Mouse (Mus musculus) left cerebral cortex, adult 8-10 months (tissue): ENCODE results near the gene Rgs13. TPM values are rescaled to one million over a fixed set of nuclear protein-coding genes. Genes with fewer than 3 reads are reported as not detected.

Experiments used
- DNase-seq, 2 experiments: peaks; one replicate each; pipeline ENCODE4 v3.0.0; 2022; ENCODE audit warnings: low spot score in 2 of 2
- total RNA-seq, 4 experiments: library from RNA; stranded (reverse); gene quantifications; 2 replicates each; pipeline ENCODE4 v1.2.4; 2022

Gene Rgs13
- total RNA-seq = 1 to 10 TPM in 2 of 4 experiments, under 1 TPM in 2; 0.57 to 1.4 (median 0.93) TPM

DNA sequence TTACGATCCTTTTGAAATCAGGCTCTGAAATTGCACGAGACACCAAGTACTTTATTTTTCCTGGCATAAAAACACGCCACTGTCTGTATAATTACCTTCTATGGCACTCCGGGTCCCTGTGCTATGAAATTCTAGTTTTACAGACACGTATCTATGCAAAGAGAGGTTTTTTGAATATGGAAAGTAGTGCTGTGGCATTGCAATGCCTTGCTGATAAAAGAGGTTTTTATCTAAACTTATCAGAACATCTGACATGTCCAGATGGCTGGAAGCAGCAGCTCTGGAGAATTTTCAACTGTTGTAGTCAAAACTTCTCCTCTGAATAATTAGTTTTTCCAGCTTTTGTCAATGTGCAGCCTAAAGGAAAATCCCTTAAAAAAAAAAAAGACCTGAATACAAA is at the start of gene Rgs13:
Gene Rgs13, minus strand, starts transcription at position 207 of the 400 bp plus-strand sequence.
- no peak for DNase-seq

DNA sequence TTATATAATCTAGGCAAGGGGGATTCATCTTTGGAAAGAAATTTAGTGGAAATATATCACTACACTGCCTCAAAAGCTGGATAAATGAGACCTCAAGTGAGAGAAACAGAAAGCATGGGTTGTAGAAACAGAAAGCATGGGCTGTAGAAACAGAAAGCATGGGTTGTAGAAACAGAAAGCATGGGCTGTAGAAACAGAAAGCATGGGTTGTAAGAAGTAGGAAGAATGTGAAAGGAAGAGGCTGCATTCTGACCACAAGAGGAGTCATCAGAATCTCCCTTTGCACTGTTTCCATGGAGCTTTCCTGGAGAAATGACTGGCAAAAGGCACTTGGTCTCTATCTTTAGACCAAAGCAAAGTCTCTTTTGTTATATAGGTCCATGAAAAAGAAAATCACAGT is 38.1 kb upstream of the Rgs13 start:
- DNase-seq = no peak

DNA sequence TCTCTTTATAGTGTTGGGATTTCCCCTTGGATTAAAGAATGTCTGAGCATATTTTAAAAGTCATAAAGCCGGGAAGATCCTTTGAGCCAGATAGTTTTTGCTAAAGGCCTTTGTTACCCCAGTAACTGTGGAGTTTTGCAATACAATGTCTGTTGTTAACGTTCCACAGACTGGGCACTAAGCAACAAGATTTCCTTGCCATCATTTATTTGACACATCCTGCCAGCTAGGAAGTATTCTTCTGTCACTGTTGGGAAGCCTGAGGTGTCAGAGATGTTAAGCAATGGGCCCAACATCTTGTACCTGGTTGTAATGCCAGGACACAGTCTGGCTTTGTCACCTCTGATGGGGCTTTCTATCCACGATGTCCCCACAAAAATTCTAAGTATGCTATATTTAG is 33.7 kb upstream of the Rgs13 start:
- no peak for DNase-seq

DNA sequence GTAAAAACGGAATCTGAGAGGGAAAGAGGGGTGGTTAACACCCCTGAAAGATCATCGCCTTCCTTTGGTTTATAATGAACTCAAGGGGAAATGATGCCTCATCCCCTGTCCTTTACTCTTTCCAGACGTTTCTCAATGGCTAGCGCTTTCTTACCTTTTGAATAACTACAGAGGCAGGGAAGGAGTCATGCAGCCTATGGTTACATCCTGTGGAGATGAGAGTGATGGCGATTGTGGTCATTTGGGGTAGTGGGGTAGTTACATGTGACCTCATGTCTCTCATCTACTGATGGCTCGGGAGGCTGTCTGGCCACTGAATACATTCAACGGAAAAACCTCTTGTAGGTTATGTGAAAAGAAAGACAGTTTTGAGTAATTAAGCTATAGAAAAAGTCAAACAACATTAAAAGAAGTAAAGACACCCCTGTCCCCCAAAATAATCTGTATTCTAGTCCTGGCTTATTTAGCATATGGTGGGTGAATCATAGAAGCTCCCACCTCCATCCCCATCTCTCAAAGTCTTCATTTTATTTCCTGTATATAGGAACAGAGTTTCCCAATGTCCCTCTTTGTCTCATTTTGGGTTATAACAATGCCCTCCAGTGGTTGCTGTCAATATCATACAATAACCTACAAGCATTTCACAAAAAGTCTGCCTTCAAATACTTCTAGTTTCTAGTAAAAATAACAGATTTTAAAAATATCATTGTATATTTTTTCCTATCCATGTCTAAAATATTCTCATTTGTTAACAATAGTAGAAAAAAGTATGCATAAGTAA is 29.3 kb upstream of the Rgs13 start:
- DNase-seq = no peak

DNA sequence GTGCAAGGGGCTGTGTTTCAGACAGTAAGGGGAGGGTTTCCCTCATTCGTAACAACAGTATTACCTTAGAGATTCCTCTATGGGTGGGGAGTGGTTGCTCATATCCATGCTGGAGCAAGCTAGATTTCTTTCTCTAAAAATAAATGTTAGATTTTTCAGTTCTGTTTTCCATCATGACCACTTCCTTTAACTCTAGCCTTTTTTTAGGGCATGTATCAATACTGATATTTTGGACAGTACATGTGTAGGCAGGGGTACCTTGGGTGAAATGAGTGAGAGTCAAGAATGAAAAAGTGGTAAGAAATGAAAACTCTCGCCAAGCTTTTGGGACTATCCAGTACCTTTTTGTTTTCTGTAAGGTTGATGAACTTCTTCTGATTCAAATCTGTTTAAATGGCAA is 27.6 kb upstream of the Rgs13 start:
- DNase-seq = no peak

DNA sequence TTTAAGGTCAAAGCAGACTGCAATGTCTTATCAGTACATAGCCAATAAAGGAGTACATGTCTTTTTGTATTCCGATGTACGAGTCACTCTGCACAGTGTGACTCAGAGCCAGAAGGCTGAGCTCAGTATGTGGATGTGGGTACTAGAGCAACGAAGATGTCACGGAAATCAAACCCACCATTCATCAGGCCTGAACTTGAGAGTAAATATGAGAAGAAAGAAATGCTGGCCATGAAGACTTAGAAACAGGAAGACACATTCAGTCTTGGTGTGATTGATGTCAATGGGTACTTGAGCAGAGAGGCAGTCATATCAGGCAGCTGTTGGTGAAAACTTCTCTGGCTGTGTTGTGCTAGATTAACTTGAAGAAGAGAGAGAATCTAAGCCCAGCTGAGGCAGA is 25.8 kb upstream of the Rgs13 start:
- DNase-seq = no peak

DNA sequence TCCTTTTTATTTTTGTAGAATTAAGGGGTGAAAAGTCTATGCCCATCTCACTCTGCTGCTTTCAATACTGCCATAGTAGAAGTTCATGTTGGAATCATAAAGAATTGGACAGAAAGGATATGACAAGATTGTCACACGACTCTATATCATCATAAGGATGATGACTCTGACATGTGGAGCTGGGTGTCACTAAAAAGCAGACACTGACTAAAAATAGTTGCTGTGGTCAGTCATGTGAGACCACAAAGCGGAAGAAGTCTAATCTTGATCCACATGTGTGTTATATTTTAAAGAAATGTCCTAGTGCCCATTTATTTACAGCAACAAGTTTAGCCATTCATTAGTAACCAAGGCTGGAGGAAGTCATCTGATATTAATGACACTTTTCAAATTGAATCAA is 23.3 kb upstream of the Rgs13 start:
- DNase-seq = no peak

DNA sequence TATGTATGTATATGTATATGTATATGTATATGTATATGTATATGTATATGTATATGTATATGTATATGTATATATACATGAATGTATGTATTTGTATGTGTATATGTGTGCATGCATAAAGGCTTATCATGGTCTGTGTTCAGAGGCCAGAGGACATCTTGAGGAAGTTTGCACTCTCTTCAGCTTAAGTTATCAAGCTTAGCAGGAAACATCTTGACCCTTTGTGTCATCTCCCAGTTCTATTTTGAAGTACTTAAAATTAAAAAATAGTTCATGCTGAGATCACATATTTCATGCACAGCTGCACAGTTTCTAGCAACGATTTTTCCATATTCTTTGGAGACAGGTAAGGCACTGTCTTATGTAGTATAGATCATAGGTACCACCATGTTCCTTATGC is 22.4 kb upstream of the Rgs13 start:
- no peak for DNase-seq

DNA sequence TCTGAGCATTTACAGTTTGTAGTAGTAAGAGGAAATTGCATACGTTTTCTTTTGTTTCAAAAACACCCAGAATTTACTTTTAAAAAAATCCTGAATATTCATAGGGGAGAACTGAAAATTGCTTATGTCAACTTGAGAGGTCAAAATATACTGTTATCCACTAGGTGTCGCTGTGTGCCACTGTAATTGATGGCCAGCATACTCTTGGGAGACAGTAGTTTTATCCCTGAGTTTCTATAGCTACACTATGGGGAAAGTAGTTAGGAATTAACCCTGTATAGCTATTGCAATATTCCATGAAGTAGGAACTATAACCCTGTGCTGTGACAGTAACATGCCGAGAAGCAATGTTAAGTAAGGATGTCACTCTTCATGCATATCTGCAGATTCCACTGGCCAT is 20.5 kb upstream of the Rgs13 start:
- no peak for DNase-seq

DNA sequence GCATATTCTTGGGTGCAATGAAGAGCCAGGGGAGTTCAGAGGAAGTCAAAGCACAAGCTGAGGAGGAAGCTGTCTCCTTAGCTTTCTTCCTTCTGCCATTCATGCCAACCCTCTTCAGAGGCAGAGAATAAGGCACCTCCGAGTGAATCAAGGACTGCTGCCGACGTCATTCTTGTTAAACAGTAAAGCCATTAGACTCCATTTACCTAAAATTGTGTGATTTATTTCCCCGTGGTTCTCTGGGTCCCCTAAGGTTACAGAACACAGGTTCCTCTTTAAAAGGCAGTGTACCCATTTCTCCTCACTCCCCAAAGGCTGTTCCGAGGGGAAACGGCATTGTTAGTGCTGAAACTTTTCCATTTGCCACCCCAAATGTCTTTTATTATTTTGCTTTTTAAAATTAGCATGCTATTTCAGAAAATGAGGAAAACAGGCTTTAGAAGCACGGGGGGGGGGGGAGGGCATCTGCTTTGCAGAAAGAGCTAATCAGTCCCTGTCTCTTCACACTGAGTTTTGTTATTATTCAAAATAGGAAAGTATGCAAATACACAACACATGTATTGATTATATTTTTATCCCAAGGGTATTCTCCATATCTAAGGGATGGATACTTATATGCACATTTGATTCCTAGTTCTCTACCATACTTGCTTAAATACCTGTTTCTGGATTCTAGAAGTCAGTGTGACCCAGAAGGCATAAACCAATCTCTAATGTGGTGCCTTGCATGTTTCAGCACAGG is 9.7 kb upstream of the Rgs13 start:
- DNase-seq = no peak

DNA sequence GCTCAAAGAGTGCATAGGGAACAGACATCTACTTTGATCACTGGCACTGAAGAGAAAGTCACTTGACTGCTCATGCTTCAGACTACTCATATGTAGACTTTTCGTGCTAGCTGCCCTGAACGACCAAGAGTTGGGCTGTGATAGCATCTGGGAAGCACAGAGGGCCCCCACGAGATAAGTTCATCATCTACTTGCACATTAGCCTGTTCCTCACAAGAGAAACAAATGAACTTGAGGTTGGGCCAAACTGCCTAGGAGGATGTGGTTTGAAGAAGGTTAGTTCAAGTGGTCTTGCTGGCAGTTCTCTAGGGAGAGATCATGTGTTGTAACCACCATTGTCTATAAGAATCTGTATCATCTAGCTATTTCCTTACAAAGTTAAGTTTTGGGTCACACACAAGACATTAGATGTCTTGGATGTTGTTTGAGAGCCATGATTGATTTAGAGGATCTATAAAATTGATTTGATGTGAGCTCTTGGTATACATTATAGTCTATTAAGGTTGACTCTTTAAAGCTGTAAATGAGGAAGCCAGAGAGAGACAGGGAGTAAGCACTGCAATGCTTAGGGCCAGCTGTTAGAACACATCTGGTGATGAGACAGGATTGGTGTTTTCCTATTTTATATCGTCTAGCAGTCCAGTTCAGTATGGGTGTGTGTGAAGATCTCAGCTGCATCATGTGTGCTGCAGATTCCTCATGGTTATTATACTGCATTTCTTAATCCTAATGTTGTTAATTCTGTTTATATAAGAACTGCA is 8.0 kb upstream of the Rgs13 start:
- DNase-seq = no peak

DNA sequence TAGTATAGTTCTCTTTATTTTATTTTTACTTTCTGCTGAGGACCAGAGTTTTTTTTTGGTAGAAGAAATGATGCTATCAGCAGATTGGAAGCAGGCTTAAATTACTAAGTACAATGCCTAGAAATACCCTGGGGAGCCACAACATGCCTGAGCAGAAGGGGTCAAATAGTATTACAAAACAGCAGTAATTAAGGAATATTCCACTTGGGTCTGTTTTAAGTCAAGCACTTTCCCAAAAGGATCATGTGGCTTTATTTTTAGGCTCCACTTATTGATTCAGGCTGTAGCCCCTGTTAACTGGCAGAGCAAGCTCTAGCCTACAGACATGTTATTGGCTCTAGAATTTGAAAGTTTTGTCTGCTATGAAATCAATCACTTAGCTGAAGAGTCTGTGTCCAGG is 6.5 kb upstream of the Rgs13 start:
- DNase-seq = no peak

DNA sequence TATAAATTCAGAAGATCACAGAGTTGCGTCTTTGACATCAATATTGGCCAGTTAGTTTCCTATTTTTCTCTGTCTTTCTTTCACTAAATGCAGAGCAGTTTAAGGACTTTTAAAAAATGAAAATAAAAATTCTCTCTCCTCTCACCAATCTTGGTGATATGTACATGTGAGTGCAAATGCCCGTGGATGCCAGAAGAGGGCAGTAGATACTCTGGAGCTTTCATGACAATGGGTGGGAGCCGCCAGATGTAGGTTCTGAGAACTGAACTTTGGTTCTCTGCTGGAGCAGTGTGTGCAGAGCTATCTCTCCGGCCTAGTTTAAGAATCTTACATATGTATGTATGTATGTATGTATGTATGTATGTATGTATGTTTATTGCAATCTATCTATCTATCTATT is 2.4 kb upstream of the Rgs13 start:
- DNase-seq = no peak

DNA sequence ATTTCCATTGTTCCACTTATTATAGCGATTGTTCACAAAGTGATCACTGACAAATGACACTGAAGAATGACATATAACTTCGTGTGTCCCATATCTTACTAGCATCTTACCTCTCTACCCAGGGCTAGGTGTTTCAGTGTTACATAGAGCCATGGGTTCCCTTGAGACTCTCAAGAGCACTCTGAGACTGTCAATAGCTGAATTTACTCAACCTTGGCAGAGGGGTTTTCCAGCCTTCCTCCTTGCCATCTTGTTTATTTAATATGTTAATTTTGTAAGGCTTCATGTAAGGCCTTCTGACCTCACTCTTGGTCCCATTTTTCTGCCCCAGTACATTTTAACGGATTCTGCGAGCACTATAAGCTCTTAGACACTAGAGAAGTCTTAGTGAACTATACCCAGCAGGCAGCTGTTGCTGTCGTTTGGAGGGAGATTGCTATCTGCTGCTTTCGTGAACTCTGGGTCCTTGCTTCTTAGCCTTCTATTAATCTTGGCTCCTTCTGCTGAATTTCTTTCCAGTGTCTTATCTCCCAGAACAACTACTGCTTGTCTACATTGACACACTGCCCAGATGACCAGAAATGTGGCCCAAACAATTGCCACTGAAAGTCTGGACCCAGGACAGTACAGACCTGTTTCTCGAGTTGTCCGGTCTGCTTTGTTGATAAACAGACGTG is 1.2 kb upstream of the Rgs13 start:
- DNase-seq = no peak

DNA sequence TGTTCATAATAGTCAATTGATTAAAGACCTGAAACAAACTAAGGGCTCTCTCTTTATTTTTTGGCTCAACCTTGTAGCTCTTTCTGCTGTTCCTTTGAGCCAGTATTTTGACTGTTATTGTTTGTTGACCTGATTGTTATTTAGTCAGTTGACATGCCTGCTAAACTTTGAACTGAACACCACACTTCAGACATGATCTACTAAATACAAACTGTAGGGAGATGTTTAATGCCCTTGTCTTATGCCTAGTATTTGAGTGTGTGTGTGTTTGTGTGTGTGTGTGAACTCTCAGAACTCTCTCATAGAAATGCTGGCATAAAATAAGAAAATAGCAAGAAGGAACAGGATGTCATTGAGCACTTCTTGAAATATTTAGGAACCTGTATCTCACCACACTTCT is 448 bp upstream of the Rgs13 start:
- no peak for DNase-seq

DNA sequence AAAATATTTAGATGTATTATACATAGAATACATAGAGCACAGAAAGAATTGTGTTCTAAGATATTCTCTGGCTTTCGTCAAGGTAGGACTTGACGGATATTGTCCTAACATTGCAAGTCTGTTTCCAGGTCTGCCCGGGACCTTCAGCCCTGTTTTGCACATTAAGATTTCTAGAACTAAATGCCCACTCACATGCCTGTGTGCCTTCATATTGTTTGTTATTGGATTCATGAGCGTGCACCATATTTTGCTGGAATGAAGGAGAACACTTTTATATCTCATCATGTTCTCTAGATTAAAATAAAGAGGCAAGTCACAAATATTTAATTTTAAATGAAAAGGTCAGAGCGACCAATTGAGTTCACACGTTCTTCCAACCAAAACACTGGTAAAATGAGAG is 2.4 kb downstream of the Rgs13 start:
- DNase-seq = no peak

DNA sequence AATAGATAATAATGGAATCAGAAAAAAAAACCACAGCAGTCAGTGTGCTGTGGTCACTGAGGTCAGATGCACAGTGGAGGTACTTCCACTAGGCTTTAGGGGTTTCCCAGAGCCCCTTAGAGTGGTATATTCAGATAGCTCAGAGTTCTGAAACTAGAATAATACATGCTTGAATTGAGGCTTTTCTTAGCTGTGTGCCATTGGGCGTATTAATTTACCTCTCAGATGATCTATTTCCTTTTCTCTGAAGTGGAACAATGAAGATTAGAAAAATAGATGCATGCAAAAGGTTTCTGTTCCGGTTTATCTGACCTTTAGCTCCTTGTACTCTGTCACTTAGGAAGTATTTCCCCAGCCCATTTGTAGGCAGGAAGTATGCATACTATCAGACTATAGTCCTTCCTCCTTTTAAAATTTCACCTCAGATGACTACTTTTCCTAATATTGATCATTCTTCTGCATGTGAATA is 3.6 kb downstream of the Rgs13 start:
- DNase-seq = no peak

DNA sequence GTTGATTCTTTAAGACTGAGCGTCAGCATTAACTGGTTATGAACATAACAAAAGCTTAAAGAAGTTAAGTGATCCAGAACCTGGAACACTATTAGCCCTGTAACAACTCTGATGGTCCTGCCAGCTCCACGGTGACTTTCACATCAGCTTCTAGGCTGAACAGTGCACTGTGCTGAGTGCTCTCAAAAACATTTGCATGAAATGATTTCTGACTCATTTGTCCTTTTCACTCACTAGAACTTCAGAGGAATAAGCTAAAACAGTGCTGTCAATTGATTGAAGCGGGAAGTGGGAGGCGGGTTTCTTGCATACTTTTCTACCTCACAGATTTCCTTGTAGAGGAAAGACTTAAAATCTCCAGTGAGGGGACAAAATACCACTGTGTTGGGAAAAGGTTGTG is 8.3 kb downstream of the Rgs13 start:
- no peak for DNase-seq

DNA sequence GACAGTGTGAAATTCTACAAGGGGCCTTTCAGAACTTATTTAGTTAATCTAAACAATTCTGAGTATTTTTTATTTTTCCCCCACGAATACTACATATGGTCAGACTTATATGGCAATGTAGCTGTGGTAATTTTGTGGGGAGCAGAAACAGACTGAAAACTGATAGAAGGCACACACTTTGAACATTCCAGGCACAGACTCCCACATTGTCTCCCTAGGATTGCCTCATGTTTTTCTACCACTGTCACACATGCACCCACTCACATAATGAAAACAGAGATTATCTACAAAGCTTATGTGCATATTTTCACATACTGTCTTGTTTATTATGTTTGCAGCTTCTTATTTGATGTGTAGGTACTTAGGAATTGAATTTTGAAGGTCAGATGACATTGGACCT is 9.4 kb downstream of the Rgs13 start:
- no peak for DNase-seq

DNA sequence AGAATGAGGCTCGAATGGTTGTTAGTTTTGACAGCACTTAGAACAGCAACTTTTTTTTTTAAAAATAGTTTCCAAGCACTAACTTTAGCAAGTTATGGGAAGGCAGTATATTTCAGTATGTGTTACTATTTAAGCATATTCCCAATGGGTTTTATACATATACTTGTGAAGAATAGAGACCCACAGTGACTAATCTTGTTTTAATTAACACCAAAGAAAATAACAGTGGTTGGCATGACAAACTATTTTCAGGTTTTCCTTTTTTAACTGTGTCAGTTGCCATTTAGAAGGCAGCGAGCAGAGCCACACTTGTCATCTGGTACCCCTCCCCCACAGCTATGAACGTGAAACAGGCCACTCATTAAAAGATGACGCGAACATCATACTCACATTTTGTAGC is 10.3 kb downstream of the Rgs13 start:
- DNase-seq = no peak

DNA sequence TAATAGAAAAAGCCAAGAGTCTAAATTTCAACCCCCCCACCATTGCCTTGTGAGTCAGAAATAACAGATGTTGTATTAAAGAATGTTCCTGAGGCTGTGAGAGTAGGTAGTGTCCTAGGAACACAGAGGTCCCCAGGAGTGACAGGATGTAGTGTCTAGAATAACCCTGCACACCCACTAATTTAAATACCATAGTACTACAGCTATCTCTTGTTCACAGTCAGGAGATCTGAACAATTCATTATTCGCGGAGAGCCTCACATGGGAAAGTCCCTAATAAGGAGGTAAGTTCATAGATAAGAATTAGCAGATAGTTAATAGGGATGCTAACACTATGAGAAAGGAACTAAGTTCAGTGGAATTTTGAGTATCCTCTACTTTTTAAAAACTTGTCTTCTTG is 10.9 kb downstream of the Rgs13 start:
- DNase-seq = no peak

DNA sequence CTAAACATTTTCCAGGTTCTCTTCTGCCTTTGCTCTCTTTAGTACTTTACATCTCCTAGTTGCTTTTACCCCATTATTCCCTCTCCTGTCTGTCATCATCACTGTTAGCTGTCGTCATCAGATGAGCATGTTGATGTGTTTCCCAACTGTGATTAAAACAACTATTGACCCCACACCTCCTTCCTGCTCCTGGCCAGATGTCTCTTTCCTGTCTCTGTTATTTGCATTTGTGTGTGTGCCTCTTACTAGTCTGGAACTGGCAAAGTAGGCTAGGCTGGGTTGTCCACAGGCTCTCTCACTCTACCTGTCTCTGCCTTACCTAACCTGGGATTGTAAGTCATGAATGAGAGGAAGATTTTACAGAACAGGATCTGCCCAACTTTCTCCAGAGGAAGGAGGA is 24.6 kb downstream of the Rgs13 start:
- no peak for DNase-seq
